Mouse (Mus musculus) c-Kit-positive CD71-negative TER-119-negative erythroid progenitor cells, embryonic 14.5 days (primary cell): ENCODE results near the gene Gper1.

Source experiments
- DNase-seq: peaks from one replicate; pipeline ENCODE4 v3.0.0-alpha.2; 2013; ENCODE audit warnings: low read depth

Gper1 gene

DNA sequence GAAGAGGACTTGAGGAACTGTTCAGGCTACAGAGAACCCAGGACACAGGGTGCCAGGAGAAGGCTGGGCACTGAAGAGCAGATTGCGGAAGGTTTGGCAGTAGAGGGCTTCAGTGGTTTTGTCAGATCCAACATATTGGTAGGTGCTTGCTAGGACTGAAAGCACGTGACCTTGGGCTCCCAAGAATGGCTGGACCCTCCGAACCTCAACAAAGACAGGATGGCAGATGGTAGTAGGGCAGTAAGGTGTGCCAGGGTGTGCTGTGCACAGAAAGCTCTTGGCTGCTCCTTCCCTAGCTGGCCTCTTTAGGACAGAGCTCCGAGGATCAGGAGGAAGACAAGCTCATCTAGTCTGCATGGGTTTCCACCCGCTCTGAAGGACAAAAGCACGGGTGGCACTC, 11.8 kb upstream of the Gper1 start:
- DNase-seq = no peak

DNA sequence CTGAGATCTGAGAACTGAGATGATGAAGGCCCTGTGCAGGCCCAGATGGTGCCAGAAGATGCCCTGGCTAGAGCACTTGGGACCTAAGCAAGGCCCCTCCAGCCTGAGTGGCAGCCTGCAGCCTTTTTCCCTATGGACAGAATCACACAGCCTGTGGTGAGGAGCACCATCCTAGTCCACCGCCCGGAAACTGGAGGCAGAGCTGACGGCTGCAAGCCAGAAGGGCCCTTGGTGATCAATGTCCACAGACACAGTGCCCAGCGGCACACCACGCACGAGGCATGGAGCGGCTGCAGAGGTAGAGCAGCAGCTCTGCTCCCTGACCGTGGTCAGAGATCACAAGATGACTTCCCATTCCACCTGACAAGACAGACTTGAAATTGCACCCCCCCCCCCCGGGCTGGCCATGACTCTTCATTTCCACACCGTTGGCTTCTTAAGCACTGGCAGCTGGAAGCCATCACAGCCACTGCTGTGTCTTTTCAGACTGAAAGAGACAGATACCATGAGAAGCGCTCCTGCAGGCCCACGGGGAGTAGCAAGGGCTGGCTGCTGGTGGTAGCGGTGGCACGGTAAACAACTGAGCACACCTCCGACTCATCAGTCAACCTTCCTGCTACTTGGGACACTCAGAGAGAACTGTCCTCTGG, 11.2 kb upstream of the Gper1 start:
- no peak for DNase-seq

DNA sequence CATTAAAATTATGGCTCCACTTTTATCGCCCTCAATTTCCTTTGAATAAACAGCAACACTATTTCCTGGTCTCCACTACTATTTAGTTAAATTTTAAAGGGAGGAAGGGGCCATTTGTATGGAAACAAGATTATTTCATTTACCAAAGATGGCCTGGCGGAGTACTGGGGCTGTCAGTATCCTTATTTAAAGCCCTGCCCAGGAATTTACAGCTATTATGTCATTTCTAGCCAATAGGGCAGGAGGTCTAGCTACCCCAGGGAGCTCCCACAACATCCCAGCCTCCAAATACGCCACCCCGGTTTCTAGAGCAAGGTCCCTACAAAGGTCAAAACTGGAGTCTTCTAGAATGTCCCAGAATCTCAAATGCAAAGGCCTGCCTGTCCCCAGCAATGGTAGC, 9.4 kb upstream of the Gper1 start:
- no peak for DNase-seq

DNA sequence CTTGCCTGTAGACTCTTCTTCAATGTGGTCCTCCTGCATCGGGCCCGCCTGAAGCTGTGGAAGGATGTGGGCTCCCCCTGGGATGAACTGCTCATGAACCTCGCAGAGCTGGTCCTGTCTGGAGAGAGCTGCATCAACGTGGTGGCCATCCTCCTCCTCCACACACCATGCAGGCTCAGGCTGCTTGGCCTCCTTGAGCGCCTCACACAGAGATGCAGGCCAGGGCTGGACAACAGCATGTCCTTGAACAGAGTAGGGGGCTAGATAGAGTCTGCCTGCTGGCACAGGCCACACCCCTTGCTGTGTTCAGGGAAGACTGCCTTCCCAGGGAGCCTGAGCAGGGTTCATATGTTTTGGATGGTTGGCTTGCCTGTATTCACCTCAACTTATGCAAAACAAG, 8.0 kb upstream of the Gper1 start:
- DNase-seq = no peak

DNA sequence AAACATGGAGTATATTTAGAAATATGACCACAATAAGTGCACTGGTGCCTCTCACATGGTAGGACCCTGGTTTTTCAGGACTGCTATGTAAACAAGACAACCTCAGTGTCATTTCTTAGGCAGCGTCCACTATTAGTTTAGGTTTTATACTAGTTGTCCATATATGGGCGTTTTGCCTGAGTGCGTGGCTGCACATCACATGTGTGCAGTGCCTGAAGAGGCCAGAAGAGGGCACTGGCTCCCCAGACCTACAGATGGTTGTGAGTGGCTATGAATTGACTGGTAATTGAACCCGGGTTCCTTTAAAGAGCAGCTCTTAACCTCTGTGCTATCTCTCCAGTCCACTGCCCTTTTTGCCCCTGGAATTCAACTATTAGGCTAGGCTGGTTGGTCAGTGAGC, 6.0 kb upstream of the Gper1 start:
- no peak for DNase-seq

DNA sequence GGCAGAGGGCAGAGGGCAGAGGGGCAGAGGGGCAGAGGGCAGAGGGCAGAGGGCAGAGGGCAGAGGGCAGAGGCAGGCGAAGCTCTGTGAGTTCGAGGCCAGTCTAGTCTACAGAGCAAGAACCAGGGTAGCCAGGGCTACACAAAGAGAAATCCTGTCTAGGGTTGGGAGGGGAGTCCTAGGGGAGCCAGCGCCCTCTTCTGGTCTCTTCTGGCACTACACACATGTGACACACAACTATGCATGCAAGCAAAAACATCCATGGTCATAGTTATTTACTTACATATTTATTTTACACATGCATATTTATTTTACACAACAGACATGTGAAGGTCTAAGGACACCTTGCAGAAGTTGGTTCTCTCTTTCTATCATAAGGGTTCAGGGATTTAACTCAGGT, 5.5 kb upstream of the Gper1 start:
- DNase-seq = no peak

DNA sequence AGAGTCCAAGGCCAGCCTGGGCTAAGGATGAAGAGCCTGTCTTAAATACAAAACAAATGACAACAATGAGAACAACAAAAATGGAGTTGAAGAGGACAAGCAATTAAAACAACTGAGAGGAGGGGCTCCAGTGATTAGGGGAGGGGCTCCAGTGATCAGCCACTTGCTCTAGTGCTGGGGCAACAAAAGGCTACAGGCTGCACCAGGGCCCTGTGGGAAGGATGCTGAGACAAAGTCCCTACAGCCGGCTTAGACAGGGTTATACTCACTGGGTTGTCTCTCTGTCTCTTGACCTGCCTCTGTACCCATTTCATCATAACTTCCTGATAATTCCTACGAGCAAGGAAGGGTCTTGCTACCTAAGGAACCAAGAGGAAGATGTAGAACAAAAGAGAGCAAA, 4.8 kb upstream of the Gper1 start:
- no peak for DNase-seq

DNA sequence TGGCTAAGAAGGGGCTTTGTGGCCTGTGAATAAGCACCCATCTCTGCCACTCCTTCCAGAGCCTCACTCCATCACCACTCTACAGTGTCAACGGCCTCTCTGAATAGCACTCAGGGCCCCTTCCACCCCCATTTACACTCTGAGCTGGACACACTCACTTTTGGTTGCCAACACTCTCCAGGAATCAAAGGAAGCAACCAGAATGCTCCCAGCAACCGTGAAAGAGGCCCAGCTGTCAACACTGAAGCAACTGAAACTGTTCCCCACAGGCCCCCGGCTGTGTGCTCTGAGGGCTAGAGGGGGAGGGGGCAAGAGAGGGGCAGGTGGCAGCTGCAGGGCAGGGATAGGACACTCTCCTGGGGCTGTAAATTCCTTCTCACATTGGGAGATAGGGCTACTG, 4.3 kb upstream of the Gper1 start:
- DNase-seq = no peak

DNA sequence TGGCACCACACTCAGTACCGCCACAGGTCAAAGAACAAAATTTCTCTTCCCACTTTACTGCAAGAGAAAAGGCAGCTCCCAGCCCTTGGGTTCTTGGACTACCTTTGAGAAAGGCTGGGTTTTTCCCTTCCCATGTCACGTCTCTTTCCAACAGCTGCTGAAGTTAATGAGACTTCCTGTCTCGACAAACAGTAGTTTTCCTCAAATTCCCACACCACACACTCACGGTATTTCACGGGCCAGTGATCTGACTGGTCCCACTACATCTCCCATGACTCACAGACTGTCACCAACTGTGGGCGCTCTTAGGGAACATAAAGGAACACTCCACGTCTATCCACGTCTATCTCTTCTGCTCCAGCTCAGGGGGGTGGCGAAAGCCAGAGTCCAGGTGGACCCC, 2.2 kb downstream of the Gper1 start:
- DNase-seq = no peak

DNA sequence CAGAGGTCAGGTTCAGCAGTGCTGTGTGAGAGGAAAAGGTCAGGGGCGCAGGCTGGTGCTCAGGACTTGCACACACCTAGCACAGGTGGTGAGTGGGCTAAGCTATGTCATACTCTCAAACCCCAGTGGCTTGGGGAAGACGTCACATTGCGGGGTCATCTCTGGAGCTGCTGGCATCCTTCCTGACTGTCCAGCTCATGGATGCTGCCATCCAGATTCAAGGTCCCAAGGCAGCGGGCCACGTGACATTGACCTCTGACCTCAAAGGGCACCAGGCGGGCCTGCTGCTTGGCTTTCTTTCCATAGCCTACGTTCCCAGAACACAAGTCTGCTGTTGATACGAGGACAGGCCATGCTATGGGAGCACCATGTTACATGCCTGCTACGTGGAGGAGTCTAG, 4.0 kb downstream of the Gper1 start:
- no peak for DNase-seq

DNA sequence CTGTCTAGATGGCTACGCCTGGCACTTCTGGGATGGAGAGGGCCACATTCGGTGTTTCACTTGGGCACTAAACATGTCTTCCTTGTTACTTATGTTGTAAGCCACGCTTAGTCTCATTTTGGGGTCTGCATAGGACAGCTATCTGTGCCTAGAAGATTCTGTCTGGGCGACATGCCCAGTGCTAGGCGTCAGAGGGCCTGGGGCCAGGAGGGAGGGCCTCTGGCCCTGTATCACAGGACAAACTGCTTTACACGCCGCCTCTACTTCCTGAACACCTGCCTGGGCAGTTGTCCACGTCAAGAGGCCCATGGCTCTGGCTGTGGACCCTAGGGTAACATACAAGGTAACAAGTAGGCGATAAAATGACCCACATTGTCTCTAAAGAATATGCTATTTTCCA, 5.0 kb downstream of the Gper1 start:
- no peak for DNase-seq

DNA sequence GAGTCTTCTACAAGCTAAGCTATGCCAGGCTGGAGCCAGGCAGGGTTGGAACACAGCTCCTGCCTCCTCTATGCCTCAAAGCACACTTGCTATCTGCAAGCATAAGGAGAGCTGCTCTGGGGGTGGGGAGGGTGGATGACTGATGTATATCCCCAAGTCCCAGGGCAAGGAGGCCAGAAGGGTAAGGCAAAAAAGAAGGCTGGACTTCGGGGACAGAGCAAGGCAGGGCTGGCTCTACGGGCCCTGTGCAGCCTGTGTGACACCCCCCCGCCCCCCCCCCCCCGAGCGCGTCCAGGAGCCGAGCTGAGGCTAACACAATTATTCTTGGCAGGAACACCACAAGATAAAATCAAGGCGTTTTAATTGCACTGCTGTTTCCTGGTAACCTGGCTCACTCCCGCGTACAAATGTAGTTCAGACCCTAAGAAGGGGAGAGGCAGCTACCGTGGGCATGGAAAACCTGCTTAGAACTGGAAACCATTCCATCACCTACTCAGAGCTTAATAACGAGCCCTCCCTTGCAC, 6.9 kb downstream of the Gper1 start:
- DNase-seq = no peak

DNA sequence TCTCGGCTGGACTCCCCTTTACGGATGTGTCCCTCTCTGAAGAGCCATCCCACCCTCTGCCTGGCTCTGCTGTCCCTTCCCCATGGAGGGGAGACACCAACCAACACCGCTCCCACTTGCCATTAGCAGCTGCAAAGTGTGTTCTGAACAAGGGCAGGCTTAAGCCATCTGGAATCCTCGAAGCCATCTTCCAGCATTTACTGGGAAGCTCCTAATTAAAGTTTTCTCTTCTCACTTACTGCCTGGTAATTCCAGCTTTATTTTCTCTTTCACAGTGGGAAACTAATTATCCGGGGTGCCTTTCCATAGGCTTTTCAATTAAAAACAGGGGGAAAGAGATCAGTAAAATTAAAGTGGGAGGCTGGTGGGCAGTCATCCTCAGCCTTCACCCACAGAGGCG, 9.4 kb downstream of the Gper1 start:
- no peak for DNase-seq

DNA sequence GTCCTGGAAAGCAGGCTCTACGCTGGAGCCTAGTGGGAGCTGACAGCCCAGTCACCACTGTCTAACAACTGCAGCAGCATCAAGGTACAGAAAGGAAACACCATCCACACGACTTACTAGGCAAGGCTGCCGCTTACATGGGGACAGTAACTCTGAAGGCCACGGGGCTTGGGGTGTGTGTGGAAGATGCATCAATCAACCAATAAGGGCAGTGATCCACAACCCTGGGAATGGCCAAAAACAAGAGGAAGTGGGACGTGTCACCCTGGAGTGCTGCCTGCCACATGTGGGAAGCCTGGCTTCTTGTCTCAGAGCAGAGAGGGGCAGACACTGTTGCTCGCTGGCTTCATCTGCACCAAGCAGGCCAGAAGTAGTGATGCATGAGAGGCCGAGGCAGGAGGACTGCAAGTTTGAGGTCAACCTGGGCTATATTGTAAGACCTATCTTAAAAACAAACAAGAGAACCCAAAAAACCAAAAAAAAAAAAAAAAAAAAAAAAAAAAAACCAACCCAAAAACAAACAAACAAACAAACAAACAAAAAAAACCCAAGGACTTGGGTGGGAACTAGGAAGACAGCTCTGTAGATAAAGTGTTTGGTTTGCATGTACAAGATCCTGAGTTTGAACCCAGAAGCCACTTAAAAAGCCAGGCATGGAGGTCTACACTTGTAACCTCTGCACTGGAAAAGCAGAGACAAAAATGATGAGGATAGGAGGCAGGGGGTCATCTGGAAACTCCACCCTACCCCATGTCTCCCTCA, 10.0 kb downstream of the Gper1 start:
- no peak for DNase-seq

DNA sequence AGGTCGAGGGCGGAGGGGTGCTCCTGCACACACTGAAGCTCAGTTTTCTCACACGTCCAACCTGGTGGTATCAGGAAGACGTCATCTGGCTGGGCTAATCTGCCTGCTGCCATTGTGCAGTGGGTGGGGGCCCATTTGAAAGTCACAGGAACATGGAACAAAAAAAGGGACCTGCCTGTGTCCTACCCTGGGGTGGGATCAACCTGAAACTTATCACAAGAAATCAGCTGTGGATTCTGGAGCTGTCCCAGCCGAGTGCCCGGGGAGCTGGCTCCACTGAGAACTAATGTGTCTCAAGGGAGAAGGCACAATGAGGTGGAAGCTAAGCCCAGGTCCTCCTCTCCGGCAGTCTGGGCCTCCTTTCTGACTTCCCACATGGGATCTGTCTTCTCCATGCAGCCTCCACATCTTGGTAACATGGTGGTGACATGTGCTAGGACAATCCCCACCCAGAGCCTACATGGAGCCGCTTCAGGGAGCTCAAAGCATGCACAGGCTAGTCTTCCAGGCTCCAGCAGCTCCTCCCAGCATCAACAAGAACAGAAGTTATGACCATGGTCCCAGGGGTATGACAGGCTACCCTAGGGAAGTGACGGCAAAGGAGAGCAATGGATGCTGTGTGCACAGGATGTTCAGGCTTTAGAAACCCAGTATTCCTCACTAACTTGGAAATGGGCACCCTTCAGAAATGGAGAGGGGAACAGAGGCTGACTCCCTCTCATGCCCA, 11.1 kb downstream of the Gper1 start:
- no peak for DNase-seq

DNA sequence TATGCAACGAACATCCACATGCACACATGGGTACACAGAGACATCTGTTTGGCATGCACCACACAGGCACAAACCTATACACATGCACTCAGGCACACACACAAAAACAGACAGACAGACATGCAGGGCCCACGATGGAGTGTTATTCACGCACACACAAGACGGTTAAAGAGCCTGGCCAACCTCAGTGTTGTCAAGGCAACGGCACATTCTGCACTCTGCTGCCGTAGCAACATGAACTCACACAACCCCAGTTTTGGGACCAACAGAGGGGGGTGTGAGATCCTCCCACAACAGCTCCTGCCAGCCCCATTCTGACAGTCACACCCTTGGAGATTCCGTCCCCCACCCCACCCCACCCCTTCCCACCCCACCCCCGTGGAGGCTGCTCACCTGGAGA, 12.0 kb downstream of the Gper1 start:
- no peak for DNase-seq

DNA sequence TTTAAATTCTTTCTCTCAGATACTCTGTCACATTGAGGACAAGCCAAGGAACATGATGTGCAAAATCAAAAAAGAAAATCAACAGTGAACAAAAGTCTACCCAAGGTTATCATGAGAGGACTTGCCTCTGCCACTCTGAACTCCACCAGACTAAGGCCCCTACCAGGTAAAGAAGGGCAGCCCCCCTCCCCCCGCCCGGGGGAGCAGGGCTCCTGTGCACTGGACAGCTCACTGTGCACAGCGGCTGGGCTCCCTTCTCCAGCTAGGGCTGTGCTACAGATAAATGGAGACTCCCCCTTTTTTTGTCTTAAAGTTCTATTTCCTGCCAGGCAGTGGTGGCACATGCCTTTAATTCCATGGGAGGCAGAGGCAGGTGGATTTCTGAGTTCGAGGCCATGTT, 14.8 kb downstream of the Gper1 start:
- DNase-seq = no peak

DNA sequence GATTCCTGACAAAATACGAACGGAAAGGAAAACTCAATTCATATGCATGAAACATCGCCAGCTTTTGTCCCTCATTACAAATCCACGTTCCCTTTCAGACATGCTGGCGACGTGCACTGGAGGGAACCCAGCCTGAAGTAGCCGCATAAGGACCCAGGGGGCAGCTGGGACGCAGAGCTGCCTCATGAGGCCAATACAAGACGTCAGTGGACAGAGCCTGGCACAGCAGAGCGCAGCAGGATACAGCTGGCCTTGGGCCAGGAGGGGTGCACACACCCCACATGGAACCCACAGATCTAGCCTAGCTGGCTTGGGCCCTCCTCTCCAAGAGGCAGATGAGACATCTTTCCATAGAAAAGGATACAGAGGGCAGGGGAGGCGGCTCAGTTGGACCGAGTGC, 15.5 kb downstream of the Gper1 start:
- DNase-seq = no peak

DNA sequence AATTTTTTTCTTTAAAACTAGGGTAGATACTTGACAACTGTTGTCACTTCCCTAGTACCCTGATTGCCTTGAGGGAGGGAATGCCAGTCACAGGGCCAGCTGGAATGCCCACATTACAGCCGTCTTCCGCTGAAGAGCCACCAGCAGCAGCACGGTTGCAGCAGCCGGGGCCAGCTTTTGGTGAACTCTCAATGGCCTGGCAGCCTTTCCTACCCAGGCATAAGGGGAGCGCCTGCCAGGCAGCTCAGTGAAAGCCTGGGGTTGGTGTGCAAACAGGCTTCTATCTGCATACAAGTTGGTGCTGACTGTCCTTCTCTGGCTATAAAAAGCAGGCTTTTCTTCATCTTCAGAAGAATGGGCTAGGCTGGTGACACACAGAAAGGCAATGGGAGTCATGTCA, 17.5 kb downstream of the Gper1 start:
- no peak for DNase-seq

DNA sequence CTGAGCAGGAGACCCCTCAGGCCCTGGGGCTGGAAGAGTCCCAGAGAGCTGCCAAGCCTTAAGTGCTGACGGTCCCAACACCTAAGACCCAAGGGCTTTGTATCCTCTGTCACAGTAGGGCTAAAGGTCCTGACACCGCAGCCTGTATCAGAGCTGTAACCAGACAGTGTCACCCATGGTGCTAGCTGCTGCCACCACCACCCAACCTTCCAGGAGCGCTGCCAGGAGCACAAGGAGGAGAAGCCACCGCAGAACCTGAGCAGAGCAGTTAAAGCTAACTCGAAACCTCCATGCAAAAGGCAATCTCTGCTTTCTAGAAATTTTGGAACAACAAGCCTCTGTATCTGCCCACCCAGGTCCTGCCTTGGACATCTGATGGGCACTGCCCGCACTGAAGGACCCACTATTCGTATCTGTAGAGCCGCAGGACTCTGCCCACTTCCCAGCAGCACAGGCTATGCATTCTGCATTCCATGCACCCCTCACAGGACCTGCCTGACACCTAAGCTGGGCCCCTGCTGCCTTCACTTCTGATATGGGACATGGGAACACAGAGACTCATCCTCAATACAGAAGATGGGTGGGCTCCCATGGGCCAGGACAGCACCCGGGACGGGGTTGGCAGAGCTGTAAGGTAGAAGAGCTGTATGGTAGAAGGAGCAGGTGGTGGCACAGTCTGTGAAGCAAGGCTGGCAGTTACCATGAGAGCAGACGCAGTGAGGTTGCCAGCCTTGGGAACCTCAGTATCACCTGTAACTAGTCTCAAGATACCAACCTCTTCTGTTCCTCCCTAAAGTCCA, 18.2 kb downstream of the Gper1 start:
- DNase-seq = no peak

DNA sequence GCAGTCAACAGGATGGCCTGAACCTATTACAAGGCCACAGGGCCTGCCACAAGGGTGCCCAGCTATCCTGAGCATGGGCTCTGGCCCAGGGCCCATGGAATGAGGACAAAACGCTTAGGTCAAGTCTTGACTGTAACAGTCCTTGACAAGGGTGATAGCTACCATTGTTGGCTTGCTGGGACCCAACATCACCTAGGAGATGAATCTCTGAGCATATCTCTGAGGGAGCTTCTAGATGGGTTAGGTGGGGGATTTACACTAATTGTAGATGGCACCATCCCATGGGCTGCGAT, 18.7 kb downstream of the Gper1 start:
- no peak for DNase-seq

DNA sequence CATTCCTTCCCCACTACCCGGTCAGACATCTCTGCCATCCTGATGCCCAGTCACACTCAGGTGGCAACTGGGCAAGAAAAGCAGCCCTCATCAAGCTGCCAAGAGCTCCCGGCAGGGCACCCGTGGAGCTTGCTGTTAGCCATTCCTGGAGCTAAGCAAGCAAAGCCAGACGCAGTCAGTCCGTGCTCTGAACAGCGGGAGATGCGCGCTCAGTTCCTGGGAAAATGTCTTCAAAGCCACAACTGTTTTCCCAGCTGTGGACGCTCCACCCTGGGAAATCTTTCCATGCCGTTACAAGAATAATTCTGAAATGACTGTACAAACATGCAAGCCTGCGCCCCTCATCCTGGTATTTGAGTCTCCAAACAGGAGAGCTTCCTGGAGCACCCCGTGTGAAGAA, 19.5 kb downstream of the Gper1 start:
- no peak for DNase-seq

DNA sequence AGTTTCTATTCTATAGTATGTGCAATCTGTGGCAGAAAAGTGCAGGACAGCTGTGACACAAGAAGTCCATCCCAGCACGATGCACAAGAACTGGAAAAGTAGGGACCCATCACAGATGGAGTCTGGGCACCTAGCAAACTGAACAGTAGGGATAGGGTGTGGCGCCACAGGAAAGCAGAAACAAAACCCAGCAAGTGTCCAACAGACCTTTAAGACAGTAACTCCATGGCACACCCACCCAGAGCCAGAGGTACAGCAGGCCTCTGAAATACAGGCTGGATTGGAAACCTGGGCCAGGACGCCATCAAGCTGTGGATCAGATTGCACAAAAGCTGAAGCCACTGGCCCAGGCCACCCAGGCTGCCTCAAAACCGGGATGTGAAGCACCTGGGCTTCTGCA, 20.0 kb downstream of the Gper1 start:
- no peak for DNase-seq
